Mouse (Mus musculus): ENCODE results near the gene Aup1. TPM values are rescaled to one million over a fixed set of nuclear protein-coding genes. Genes with fewer than 3 reads are reported as not detected.
A peak's percentile ranks its signal among the peaks of the same experiment; 100 is the strongest.

Aup1 gene
- polyA plus RNA-seq (2011; ENCODE audit: insufficient read depth, insufficient read length, low read depth, missing spikeins): 42.4 and 44.3 TPM in 2 replicates

- Histone ChIP-seq H3K9me3 (replicated peaks; ENCODE audit: control insufficient read depth, insufficient read depth, low read length, poor library complexity, severe bottlenecking) (no peaks in the 10 kb centered on the region), H3K4me3 (ENCODE audit: low read depth, low read length) (peak within 1 kb of the TSS; percentile 80), H3K27me3 (ENCODE audit: control insufficient read depth, insufficient read depth, low read length, poor library complexity, severe bottlenecking) (no peaks in the 10 kb centered on the region), H3K4me1 (ENCODE audit: control insufficient read depth, insufficient read depth, low read length) (peaks cover 4% of the 10 kb centered on the region), H3K27ac (ENCODE audit: insufficient read depth, low read length) (0 out of 2 replicates have a peak within 1 kb of the TSS, but pooled peaks have one; percentile 5), H3K9ac (ENCODE audit: low read depth, poor library complexity, severe bottlenecking) (peak within 1 kb of the TSS; percentile 91), H3K36me3 (ENCODE audit: control insufficient read depth, insufficient read depth, low read length, poor library complexity, severe bottlenecking) (peaks cover 5% of the 10 kb centered on the region; the same call in 1 of the 2 replicates)
- TF ChIP-seq CTCF (IDR thresholded peaks at IDR 0.05; ENCODE audit: low read depth, low read length) (no peak), EP300 (IDR thresholded peaks at IDR 0.05; ENCODE audit: insufficient read depth, low read depth, low read length) (peak; percentile 54; the same call in 1 of the 2 replicates), POLR2A (IDR thresholded peaks at IDR 0.05; ENCODE audit: insufficient read depth, low read length) (peak; percentile 58)
Observed at GRCm38 (mm10) chr6:83054074-83054851, at the start of gene Aup1. Aup1 (plus strand) TSS chr6:83054521.

DNA sequence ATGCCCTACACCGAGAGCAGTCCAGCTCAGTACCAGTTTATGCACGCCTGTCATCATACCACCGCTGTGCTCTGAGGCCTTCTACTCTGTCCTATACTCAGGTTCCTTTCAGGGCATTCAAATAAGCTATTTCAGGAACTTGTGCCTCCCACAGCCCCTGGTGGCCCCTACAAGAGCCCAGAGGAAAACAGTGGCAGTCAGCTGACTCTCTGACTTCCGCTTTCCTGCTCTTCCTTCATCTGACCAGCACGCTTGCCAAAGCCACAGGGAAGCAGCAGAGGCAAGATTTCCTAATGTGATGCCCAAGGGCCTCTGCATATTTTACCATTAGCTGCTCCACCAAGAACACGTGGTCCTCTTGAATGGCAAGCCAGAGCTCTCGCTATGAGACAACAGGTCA, 49.4 kb upstream of the Aup1 start:
- Histone ChIP-seq H3K27me3 (ENCODE audit: control insufficient read depth, insufficient read depth, low read length, poor library complexity, severe bottlenecking) (no peaks in the 10 kb centered on the region), H3K4me1 (ENCODE audit: control insufficient read depth, insufficient read depth, low read length) (no peaks in the 10 kb centered on the region), H3K27ac (ENCODE audit: insufficient read depth, low read length) (no peak overlapping the region), H3K9me3 (replicated peaks; ENCODE audit: control insufficient read depth, insufficient read depth, low read length, poor library complexity, severe bottlenecking) (no peaks in the 10 kb centered on the region; the same call in 1 of the 2 replicates), H3K4me3 (ENCODE audit: low read depth, low read length) (no peak overlapping the region), H3K9ac (ENCODE audit: low read depth, poor library complexity, severe bottlenecking) (no peak overlapping the region), H3K36me3 (ENCODE audit: control insufficient read depth, insufficient read depth, low read length, poor library complexity, severe bottlenecking) (no peaks in the 10 kb centered on the region)
- TF ChIP-seq EP300 (IDR thresholded peaks at IDR 0.05; ENCODE audit: insufficient read depth, low read depth, low read length) (no peak), CTCF (IDR thresholded peaks at IDR 0.05; ENCODE audit: low read depth, low read length) (no peak), POLR2A (IDR thresholded peaks at IDR 0.05; ENCODE audit: insufficient read depth, low read length) (no peak)

DNA sequence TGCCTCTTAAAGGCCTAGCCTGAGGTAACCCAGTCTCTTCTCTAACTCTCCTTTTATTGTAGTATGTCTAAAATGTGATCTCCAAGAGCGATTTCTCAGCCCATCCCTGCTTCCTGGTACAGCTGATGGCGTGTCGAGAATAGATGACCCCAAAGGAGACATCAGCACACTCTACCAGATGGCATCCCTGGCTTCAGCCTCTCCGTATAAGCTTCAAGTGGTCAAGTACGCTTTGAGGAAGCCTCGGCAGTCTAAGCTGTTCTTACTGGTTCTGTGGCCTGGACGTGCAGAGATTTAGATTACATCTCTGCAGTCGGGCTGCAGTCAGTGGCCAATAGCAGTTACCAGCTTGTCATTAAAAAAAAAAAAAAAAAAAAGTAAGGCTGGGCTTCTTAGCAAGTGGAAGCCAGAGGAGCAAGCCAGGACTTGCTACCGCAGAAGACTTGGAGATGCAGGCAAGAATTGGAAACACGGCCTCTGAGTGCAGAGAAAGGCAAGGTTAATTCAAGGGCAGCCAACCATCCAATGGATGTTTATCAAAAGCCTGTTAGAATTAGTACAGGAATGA, 48.8 kb upstream of the Aup1 start:
- Histone ChIP-seq H3K9ac (ENCODE audit: low read depth, poor library complexity, severe bottlenecking) (no peak overlapping the region), H3K9me3 (replicated peaks; ENCODE audit: control insufficient read depth, insufficient read depth, low read length, poor library complexity, severe bottlenecking) (no peaks in the 10 kb centered on the region; the same call in 1 of the 2 replicates), H3K36me3 (ENCODE audit: control insufficient read depth, insufficient read depth, low read length, poor library complexity, severe bottlenecking) (no peaks in the 10 kb centered on the region), H3K4me3 (ENCODE audit: low read depth, low read length) (no peak overlapping the region), H3K27me3 (ENCODE audit: control insufficient read depth, insufficient read depth, low read length, poor library complexity, severe bottlenecking) (no peaks in the 10 kb centered on the region), H3K27ac (ENCODE audit: insufficient read depth, low read length) (no peak overlapping the region), H3K4me1 (ENCODE audit: control insufficient read depth, insufficient read depth, low read length) (no peaks in the 10 kb centered on the region)
- TF ChIP-seq POLR2A (IDR thresholded peaks at IDR 0.05; ENCODE audit: insufficient read depth, low read length) (no peak), EP300 (IDR thresholded peaks at IDR 0.05; ENCODE audit: insufficient read depth, low read depth, low read length) (no peak), CTCF (IDR thresholded peaks at IDR 0.05; ENCODE audit: low read depth, low read length) (no peak)

- Histone ChIP-seq H3K27me3 (ENCODE audit: control insufficient read depth, insufficient read depth, low read length, poor library complexity, severe bottlenecking) (no peaks in the 10 kb centered on the region), H3K36me3 (ENCODE audit: control insufficient read depth, insufficient read depth, low read length, poor library complexity, severe bottlenecking) (no peaks in the 10 kb centered on the region), H3K4me3 (ENCODE audit: low read depth, low read length) (no peak overlapping the region), H3K9me3 (replicated peaks; ENCODE audit: control insufficient read depth, insufficient read depth, low read length, poor library complexity, severe bottlenecking) (no peaks in the 10 kb centered on the region; the same call in 1 of the 2 replicates), H3K9ac (ENCODE audit: low read depth, poor library complexity, severe bottlenecking) (no peak overlapping the region), H3K27ac (ENCODE audit: insufficient read depth, low read length) (no peak overlapping the region), H3K4me1 (ENCODE audit: control insufficient read depth, insufficient read depth, low read length) (no peaks in the 10 kb centered on the region)
- TF ChIP-seq POLR2A (IDR thresholded peaks at IDR 0.05; ENCODE audit: insufficient read depth, low read length): no peak
- TF ChIP-seq CTCF (IDR thresholded peaks at IDR 0.05; ENCODE audit: low read depth, low read length): no peak
- TF ChIP-seq EP300 (IDR thresholded peaks at IDR 0.05; ENCODE audit: insufficient read depth, low read depth, low read length): no peak
Observed at GRCm38 (mm10) chr6:83006114-83006513, 48.2 kb upstream of the Aup1 start.

DNA sequence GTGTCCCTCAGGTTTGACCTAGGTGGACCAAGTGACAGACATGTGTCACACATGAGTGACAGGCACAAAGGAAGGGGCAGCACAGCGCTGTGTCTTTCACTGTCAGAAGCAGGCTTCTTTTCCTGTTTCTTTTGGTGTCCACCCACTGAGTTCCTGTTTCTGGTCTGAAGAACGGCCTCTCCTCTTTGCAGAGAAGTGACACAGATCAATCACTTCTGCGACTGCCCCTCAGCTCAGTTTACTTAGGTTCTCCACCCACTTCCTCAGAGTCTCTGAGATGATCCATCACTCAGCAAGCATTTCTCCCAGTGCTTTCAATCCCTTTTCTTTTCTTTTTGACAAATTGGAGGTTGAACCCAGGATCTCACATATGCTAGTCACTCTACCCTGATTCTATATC, 45.7 kb upstream of the Aup1 start:
- Histone ChIP-seq H3K9me3 (replicated peaks; ENCODE audit: control insufficient read depth, insufficient read depth, low read length, poor library complexity, severe bottlenecking) (no peaks in the 10 kb centered on the region; the same call in 1 of the 2 replicates), H3K4me3 (ENCODE audit: low read depth, low read length) (no peak overlapping the region), H3K4me1 (ENCODE audit: control insufficient read depth, insufficient read depth, low read length) (no peaks in the 10 kb centered on the region), H3K36me3 (ENCODE audit: control insufficient read depth, insufficient read depth, low read length, poor library complexity, severe bottlenecking) (no peaks in the 10 kb centered on the region), H3K27me3 (ENCODE audit: control insufficient read depth, insufficient read depth, low read length, poor library complexity, severe bottlenecking) (no peaks in the 10 kb centered on the region), H3K9ac (ENCODE audit: low read depth, poor library complexity, severe bottlenecking) (no peak overlapping the region), H3K27ac (ENCODE audit: insufficient read depth, low read length) (no peak overlapping the region)
- no peak for TF ChIP-seq POLR2A (IDR thresholded peaks at IDR 0.05; ENCODE audit: insufficient read depth, low read length)
- no peak for TF ChIP-seq EP300 (IDR thresholded peaks at IDR 0.05; ENCODE audit: insufficient read depth, low read depth, low read length)
- no peak for TF ChIP-seq CTCF (IDR thresholded peaks at IDR 0.05; ENCODE audit: low read depth, low read length)

DNA sequence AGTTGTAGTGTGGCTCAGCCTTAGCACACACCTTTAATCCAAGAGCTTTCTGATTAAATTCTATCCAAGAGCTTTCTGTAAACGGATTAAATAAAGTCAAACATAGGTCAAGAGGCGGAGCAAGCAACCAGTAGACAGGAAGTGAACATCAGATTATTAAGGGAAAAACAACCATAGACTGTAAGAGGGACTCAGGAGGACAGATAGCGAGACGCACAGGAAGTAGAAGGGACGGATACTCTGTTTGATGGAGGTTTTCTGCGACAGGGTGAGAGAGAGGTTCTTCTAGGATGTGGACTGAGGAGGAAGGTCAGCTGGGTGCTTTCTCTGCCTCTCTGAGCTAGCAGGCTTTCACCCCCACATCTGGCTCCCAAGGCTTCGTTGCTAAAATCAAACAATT, 44.3 kb upstream of the Aup1 start:
- no peak overlapping the region for H3K9ac ChIP-seq (ENCODE audit: low read depth, poor library complexity, severe bottlenecking)
- H3K4me1 ChIP-seq (ENCODE audit: control insufficient read depth, insufficient read depth, low read length): no peaks in the 10 kb centered on the region
- TF ChIP-seq CTCF (IDR thresholded peaks at IDR 0.05; ENCODE audit: low read depth, low read length) (no peak), POLR2A (IDR thresholded peaks at IDR 0.05; ENCODE audit: insufficient read depth, low read length) (no peak), EP300 (IDR thresholded peaks at IDR 0.05; ENCODE audit: insufficient read depth, low read depth, low read length) (no peak)
- H3K27ac ChIP-seq (ENCODE audit: insufficient read depth, low read length): no peak overlapping the region
- no peak overlapping the region for H3K4me3 ChIP-seq (ENCODE audit: low read depth, low read length)
- H3K27me3 ChIP-seq (ENCODE audit: control insufficient read depth, insufficient read depth, low read length, poor library complexity, severe bottlenecking): no peaks in the 10 kb centered on the region
- no peaks in the 10 kb centered on the region for H3K36me3 ChIP-seq (ENCODE audit: control insufficient read depth, insufficient read depth, low read length, poor library complexity, severe bottlenecking)
- H3K9me3 ChIP-seq (replicated peaks; ENCODE audit: control insufficient read depth, insufficient read depth, low read length, poor library complexity, severe bottlenecking): no peaks in the 10 kb centered on the region
